Mouse (Mus musculus) ES-E14 (cell line): Measurements from ENCODE around the gene Nkapl.

Source experiments
- CHD2 ChIP-seq: IDR thresholded peaks from 2 replicates; pipeline ENCODE4 v1.6.1; 2014; ENCODE audit warnings: mild to moderate bottlenecking, low read depth, low read length, inconsistent platforms
- HCFC1 ChIP-seq: IDR thresholded peaks from 2 replicates; pipeline ENCODE4 v1.6.1; 2012; ENCODE audit warnings: low read length, inconsistent platforms, borderline replicate concordance; ENCODE audit not compliant: insufficient read depth
- MAFK ChIP-seq: IDR thresholded peaks from 2 replicates; pipeline ENCODE4 v1.6.1; 2014; ENCODE audit warnings: mild to moderate bottlenecking, low read depth, low read length, inconsistent platforms; ENCODE audit not compliant: insufficient read depth
- ZC3H11A ChIP-seq: IDR thresholded peaks from 2 replicates; pipeline ENCODE4 v1.6.1; 2012; ENCODE audit warnings: low read depth, mild to moderate bottlenecking, inconsistent platforms, low read length, borderline replicate concordance
- ZNF384 ChIP-seq: IDR thresholded peaks from 2 replicates; pipeline ENCODE4 v1.6.1; 2012; ENCODE audit warnings: low read depth, low read length, inconsistent platforms

- no peak for TF ChIP-seq ZNF384
- TF ChIP-seq ZC3H11A, result no peak
- no peak for TF ChIP-seq HCFC1
- no peak for TF ChIP-seq CHD2
- TF ChIP-seq MAFK, result no peak
Measured at GRCm38 (mm10) chr13:21454133-21454532, 14.2 kb downstream of the Nkapl start.
